Mouse (Mus musculus): ENCODE data around the gene Bscl2. TPM values are rescaled to one million over a fixed set of nuclear protein-coding genes. Genes with fewer than 3 reads are reported as not detected.

Bscl2 gene
- polyA plus RNA-seq, 1 experiment from 2014 or later = 55.3 TPM

DNA sequence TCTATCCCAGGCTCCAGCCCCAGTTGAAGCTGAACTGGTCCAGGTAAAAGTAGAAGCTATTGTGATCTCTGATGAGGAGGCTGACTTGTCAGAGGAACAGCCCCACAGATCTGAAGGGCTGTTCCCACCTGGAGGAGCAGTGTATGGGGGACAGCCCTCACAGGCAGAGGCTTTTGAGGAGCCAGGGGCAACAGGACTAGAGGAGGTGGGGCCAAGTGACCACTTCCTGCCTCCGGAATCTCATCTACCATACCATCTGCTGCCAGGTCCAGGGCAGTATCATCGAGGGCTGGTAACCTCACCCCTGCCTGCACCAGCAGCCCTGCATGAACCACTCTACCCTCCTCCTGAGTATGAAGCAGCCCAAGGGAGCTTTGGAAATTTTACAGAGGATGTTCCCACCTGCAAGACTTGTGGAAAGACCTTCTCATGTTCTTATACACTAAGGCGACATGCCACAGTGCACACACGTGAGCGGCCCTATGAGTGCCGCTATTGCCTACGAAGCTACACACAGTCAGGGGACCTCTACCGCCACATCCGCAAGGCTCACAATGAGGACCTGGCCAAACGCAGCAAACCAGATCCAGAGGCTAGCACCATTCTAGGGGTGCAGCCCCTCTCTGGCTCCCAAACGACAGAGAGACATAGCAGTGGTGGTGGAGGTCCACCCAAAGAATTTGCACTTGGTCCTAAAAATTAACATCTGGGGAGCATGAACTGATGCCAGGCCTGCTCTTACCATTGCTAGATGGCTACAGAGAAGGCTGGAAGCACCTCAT, 33.2 kb upstream of the Bscl2 start:
- no peaks in the 10 kb centered on the region for H3K9me3 ChIP-seq (ENCODE audit: control insufficient read depth, low read length)
- 93% methylated on average over 11 of the region's 11 CpGs for WGBS
- no peaks in the 10 kb centered on the region for H3K27me3 ChIP-seq (ENCODE audit: control insufficient read depth, insufficient read depth, low read length)
- peaks cover 8% of the 10 kb centered on the region for H3K4me1 ChIP-seq (ENCODE audit: control insufficient read depth, insufficient read depth, low read length)
- no peak overlapping the region for H3K9ac ChIP-seq (ENCODE audit: low read length)
- H3K4me3 ChIP-seq (ENCODE audit: low read depth, low read length) = no peak overlapping the region
- no peak for ATAC-seq (ENCODE audit: insufficient read depth, low FRiP score, low TSS enrichment)
- no peak overlapping the region for H3K4me2 ChIP-seq (ENCODE audit: low read depth)
- DNase-seq (ENCODE audit: low spot score) = no peak
- H3K27ac ChIP-seq (ENCODE audit: low read depth, low read length) = no peak overlapping the region
- H3K36me3 ChIP-seq (ENCODE audit: control insufficient read depth, insufficient read depth, low read length) = peaks cover 8% of the 10 kb centered on the region

DNA sequence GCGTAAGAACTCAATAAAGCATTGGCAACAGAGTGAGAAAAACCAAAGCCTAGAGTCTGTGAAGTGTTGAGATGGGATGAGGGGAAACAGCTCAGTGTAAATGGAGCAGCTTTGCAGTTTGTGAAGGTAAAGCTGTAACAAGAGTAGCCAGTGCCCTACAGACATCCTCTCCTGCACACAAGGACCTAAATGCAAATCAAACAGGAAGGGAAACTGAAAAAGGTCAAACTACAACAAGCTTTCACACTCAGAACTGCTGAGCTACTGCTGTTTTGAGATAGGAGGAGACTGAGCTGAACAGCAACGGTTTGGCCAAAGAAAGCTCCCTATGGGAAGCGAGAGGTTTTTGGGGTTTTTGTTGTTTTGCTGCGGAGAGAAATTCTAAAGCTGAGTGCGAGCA, 30.5 kb upstream of the Bscl2 start:
- peaks cover 11% of the 10 kb centered on the region for H3K36me3 ChIP-seq (ENCODE audit: control insufficient read depth, insufficient read depth, low read length)
- no peak overlapping the region for H3K4me3 ChIP-seq (ENCODE audit: low read depth, low read length)
- H3K4me2 ChIP-seq (ENCODE audit: low read depth) = no peak overlapping the region
- ATAC-seq (ENCODE audit: insufficient read depth, low FRiP score, low TSS enrichment) (no peak), DNase-seq (ENCODE audit: low spot score) (no peak)
- H3K9me3 ChIP-seq (ENCODE audit: control insufficient read depth, low read length) = no peaks in the 10 kb centered on the region
- WGBS = 94% methylated on average over 5 of the region's 5 CpGs
- no peak overlapping the region for H3K27ac ChIP-seq (ENCODE audit: low read depth, low read length)
- H3K4me1 ChIP-seq (ENCODE audit: control insufficient read depth, insufficient read depth, low read length) = peaks cover 5% of the 10 kb centered on the region
- no peak overlapping the region for H3K9ac ChIP-seq (ENCODE audit: low read length)
- H3K27me3 ChIP-seq (ENCODE audit: control insufficient read depth, insufficient read depth, low read length) = no peaks in the 10 kb centered on the region

DNA sequence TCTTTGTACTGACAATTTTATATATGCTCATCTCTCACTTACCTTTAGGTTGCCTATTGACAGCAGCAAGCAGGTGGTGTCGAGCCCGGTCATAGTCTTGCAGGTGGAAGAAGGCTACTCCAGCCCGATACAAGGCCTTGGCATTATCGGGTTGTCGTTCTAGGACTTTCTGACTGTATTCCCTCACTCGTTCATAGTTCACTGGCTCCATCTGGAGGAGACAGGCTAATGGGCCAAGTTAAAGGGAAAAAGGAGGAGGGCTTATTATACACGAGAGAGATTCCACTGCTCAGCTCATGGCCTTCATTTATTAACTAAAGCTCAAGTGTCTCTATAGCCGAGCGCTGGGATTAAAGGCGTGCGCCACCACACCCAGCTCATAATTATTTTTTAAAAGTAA, 21.5 kb upstream of the Bscl2 start:
- H3K4me2 ChIP-seq (ENCODE audit: low read depth) = no peak overlapping the region
- peaks cover 15% of the 10 kb centered on the region for H3K4me1 ChIP-seq (ENCODE audit: control insufficient read depth, insufficient read depth, low read length)
- no peak overlapping the region for H3K27ac ChIP-seq (ENCODE audit: low read depth, low read length)
- no peak for DNase-seq (ENCODE audit: low spot score)
- H3K27me3 ChIP-seq (ENCODE audit: control insufficient read depth, insufficient read depth, low read length) = no peaks in the 10 kb centered on the region
- WGBS = 83% methylated on average over 11 of the region's 11 CpGs
- H3K4me3 ChIP-seq (ENCODE audit: low read depth, low read length) = no peak overlapping the region
- H3K9ac ChIP-seq (ENCODE audit: low read length) = no peak overlapping the region
- ATAC-seq (ENCODE audit: insufficient read depth, low FRiP score, low TSS enrichment) = no peak
- no peaks in the 10 kb centered on the region for H3K9me3 ChIP-seq (ENCODE audit: control insufficient read depth, low read length)
- peaks cover 12% of the 10 kb centered on the region for H3K36me3 ChIP-seq (ENCODE audit: control insufficient read depth, insufficient read depth, low read length)

DNA sequence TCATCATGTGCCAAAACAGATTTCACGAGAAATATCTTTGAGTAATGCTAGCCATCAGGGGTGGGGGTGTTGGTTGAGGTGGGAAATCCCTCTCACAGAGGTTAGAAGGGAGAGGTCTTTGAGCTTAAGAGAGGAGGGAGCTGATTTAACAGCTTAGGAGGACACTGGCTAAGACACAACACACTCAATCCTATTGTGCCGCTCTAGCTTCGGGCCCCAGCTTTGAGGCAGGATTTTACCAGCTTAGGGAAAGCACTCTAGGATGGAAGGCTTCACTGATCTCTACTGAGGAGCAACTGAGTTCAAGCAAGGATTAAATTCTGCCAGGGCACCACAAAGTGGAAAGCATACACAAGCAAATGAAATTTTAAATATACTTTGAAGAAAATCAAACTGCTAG, 20.3 kb upstream of the Bscl2 start:
- DNase-seq (ENCODE audit: low spot score) (no peak), ATAC-seq (ENCODE audit: insufficient read depth, low FRiP score, low TSS enrichment) (no peak)
- no peak overlapping the region for H3K9ac ChIP-seq (ENCODE audit: low read length)
- no peak overlapping the region for H3K4me3 ChIP-seq (ENCODE audit: low read depth, low read length)
- WGBS = 87% methylated on average over 3 of the region's 3 CpGs
- no peak overlapping the region for H3K27ac ChIP-seq (ENCODE audit: low read depth, low read length)
- no peaks in the 10 kb centered on the region for H3K9me3 ChIP-seq (ENCODE audit: control insufficient read depth, low read length)
- no peak overlapping the region; the same call in 1 of the 2 replicates for H3K4me2 ChIP-seq (ENCODE audit: low read depth)
- H3K27me3 ChIP-seq (ENCODE audit: control insufficient read depth, insufficient read depth, low read length) = no peaks in the 10 kb centered on the region
- H3K4me1 ChIP-seq (ENCODE audit: control insufficient read depth, insufficient read depth, low read length) = peaks cover 22% of the 10 kb centered on the region
- H3K36me3 ChIP-seq (ENCODE audit: control insufficient read depth, insufficient read depth, low read length) = peaks cover 9% of the 10 kb centered on the region; the same call in 1 of the 2 replicates

DNA sequence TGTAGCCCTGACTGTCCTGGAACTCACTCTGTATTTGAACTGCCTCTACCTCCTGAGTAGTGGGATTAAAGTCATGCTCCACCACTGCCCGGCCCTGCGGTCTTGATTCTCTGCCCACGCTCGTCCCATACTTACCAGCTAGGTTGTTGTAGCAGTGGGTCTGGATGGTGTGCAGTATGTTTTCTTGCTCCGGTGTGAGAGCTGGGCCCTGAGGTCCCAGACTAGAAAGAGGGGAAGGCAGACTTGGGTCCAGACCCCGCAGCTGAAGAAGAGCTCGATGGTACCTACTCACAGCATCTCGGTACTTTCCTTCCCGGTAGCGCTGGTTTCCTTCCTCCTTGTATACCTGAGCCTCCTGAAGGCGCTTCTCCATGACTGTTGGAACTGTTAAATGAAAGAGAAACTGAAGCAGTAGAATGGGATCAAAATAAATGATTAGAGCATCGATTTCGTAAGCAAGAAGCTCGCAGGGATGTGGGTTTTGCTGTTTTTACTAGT, 18.9 kb upstream of the Bscl2 start:
- 31% methylated on average over 14 of the region's 14 CpGs for WGBS
- Histone ChIP-seq H3K27me3 (ENCODE audit: control insufficient read depth, insufficient read depth, low read length) (no peaks in the 10 kb centered on the region), H3K27ac (ENCODE audit: low read depth, low read length) (peak overlapping the region; percentile 98), H3K4me1 (ENCODE audit: control insufficient read depth, insufficient read depth, low read length) (peaks cover 30% of the 10 kb centered on the region), H3K9ac (ENCODE audit: low read length) (peak overlapping the region; percentile 58), H3K4me2 (ENCODE audit: low read depth) (peak overlapping the region; percentile 98), H3K9me3 (ENCODE audit: control insufficient read depth, low read length) (no peaks in the 10 kb centered on the region), H3K36me3 (ENCODE audit: control insufficient read depth, insufficient read depth, low read length) (peaks cover 5% of the 10 kb centered on the region; the same call in 1 of the 2 replicates), H3K4me3 (ENCODE audit: low read depth, low read length) (peak overlapping the region; percentile 88)
- no peak for ATAC-seq (ENCODE audit: insufficient read depth, low FRiP score, low TSS enrichment)
- no peak for DNase-seq (ENCODE audit: low spot score)

DNA sequence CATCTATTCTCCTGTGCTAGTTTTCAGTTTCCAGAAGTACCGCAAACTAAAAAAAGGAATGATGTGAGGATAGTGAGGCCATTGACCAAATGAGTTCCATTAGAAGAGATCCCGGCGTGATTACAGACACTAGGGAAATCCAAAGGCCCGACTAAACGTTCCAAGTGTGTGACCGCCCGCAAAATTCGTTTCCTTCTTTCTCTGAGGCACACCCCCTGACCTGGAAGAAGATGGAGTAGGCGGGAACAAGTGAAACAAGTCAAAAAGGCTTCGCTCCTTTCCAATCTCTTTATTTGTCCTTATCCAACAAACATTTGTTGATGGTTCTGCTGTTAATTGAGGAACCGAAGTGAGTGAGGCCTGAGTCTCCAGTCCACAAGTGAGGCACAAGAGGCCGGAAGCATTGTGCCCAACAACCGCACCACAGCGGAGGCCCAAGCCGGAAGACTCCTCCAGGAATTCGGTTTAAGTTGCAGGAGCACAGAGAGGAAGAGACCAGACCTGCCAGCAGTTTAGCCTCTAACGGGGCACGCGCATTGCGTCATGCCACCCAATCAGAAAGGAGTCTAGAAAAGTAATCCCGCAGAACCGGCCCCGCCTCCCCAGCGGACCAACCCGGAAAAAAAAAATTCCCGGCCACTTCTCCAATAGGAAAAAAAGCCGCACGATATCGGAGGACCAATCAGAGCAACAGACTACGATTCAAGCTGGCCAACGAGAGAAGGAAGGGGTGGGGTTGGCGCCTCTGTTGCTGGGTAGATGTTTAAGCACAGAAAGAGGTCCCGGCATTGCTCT, 18.3 kb upstream of the Bscl2 start, which contains the start of gene Ttc9c:
Gene Ttc9c, minus strand, starts transcription at position 533 of the 795 bp plus-strand sequence.
- WGBS = under 1% methylated on average over 33 of the region's 33 CpGs

DNA sequence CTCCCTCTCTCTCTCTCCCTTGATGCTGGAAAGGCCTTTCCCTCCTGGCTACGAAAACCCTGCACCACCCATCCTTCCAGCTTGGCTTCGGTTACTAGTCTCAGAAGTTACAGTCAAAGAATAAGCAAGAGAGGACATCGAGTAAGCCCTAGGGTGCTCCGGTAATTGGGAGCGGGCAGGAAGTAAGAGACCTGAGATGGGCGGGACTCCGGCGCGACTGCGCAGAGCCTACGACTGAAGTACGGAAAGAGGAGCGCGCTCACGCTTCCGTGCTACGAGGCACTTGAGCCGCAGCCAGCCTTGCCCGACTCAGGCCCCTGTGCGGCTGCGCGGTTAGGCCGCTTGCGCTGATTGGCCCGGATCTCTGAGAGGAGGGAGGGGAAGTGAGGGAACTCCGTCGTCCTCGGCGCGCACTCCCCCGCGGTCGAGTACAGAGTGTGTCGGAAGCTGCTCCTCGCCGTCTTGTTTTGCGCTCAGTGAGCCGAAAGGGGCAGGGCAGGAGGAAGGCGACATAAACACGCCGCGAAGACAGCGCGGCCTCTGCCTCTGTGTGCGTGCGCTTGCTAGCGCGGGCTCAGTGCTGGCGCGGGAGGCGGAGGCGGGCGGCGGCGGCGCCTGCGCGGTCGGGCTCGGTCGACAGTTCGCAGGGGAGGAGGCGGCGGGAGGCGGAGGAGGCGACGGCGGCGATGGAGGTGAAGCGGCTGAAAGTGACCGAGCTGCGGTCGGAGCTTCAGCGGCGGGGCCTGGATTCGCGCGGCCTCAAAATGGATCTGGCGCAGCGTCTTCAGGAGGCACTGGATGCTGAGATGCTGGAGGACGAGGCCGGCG, 17.5 kb upstream of the Bscl2 start, which contains the start of gene Hnrnpul2:
Gene Hnrnpul2, plus strand, starts transcription at position 415 of the 828 bp plus-strand sequence.
- WGBS = under 1% methylated on average over 77 of the region's 83 CpGs
- Histone ChIP-seq H3K4me2 (ENCODE audit: low read depth) (peak within 1 kb of the TSS; percentile 98), H3K9ac (ENCODE audit: low read length) (peak within 1 kb of the TSS; percentile 94), H3K4me3 (ENCODE audit: low read depth, low read length) (peak within 1 kb of the TSS; percentile 88), H3K27ac (ENCODE audit: low read depth, low read length) (peak within 1 kb of the TSS; percentile 98), H3K27me3 (ENCODE audit: control insufficient read depth, insufficient read depth, low read length) (no peaks in the 10 kb centered on the region), H3K9me3 (ENCODE audit: control insufficient read depth, low read length) (no peaks in the 10 kb centered on the region), H3K36me3 (ENCODE audit: control insufficient read depth, insufficient read depth, low read length) (peaks cover 6% of the 10 kb centered on the region; the same call in 1 of the 2 replicates), H3K4me1 (ENCODE audit: control insufficient read depth, insufficient read depth, low read length) (peaks cover 30% of the 10 kb centered on the region)
- ATAC-seq (ENCODE audit: insufficient read depth, low FRiP score, low TSS enrichment) (peak; percentile 94), DNase-seq (ENCODE audit: low spot score) (peak; percentile 98)

More for the DNA sequence above, 18.3 kb upstream of the Bscl2 start, which contains the start of gene Ttc9c:
- H3K4me1 ChIP-seq (ENCODE audit: control insufficient read depth, insufficient read depth, low read length) = peaks cover 30% of the 10 kb centered on the region
- H3K27me3 ChIP-seq (ENCODE audit: control insufficient read depth, insufficient read depth, low read length) = no peaks in the 10 kb centered on the region
- ATAC-seq (ENCODE audit: insufficient read depth, low FRiP score, low TSS enrichment) = peak; percentile 93
- no peaks in the 10 kb centered on the region for H3K9me3 ChIP-seq (ENCODE audit: control insufficient read depth, low read length)
- peak within 1 kb of the TSS; percentile 88 for H3K4me3 ChIP-seq (ENCODE audit: low read depth, low read length)
- H3K36me3 ChIP-seq (ENCODE audit: control insufficient read depth, insufficient read depth, low read length) = peaks cover 5% of the 10 kb centered on the region; the same call in 1 of the 2 replicates
- H3K9ac ChIP-seq (ENCODE audit: low read length) = peak within 1 kb of the TSS; percentile 94
- H3K27ac ChIP-seq (ENCODE audit: low read depth, low read length) = peak within 1 kb of the TSS; percentile 98
- H3K4me2 ChIP-seq (ENCODE audit: low read depth) = peak within 1 kb of the TSS; percentile 98
- DNase-seq (ENCODE audit: low spot score) = peak; percentile 97

DNA sequence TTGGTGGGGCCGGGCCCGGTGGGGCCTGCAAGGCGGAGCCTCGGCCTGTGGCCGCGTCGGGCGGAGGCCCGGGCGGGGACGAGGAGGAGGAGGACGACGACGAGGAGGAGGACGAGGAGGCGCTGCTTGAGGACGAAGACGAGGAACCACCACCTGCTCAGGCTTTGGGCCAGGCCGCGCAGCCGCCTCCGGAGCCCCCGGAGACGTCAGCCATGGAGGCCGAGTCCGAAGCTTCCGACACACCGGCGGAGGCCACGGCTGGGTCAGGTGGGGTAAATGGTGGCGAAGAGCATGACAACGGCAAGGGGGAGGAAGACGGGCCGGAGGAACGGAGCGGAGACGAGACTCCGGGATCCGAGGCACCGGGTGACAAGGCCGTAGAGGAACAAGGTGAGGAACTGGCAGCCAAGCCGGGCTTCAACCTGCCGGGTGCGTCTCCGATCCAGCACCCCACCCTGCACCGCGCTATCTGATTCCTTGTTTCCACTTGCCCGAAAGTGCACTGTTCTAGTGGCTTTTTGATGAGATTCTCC, 16.8 kb upstream of the Bscl2 start:
- H3K27me3 ChIP-seq (ENCODE audit: control insufficient read depth, insufficient read depth, low read length) = no peaks in the 10 kb centered on the region
- H3K4me3 ChIP-seq (ENCODE audit: low read depth, low read length) = peak overlapping the region; percentile 88
- H3K36me3 ChIP-seq (ENCODE audit: control insufficient read depth, insufficient read depth, low read length) = peaks cover 8% of the 10 kb centered on the region
- H3K4me2 ChIP-seq (ENCODE audit: low read depth) = peak overlapping the region; percentile 98
- ATAC-seq (ENCODE audit: insufficient read depth, low FRiP score, low TSS enrichment) (peak; percentile 16), DNase-seq (ENCODE audit: low spot score) (no peak)
- H3K4me1 ChIP-seq (ENCODE audit: control insufficient read depth, insufficient read depth, low read length) = peaks cover 30% of the 10 kb centered on the region
- H3K9ac ChIP-seq (ENCODE audit: low read length) = peak overlapping the region; percentile 94
- under 1% methylated on average over 47 of the region's 48 CpGs for WGBS
- no peaks in the 10 kb centered on the region for H3K9me3 ChIP-seq (ENCODE audit: control insufficient read depth, low read length)
- H3K27ac ChIP-seq (ENCODE audit: low read depth, low read length) = peak overlapping the region; percentile 98

All from neural tube, embryonic 11.5 days (tissue).